Mouse (Mus musculus): ENCODE data around the gene Btbd2. TPM values are rescaled to one million over a fixed set of nuclear protein-coding genes. Genes with fewer than 3 reads are reported as not detected.

Btbd2 gene
- polyA plus RNA-seq, 1 experiment from 2014 or later: 75.0 TPM

GRCm38 (mm10) chr10:80620796-80621689, 35.8 kb downstream of the Btbd2 start:
- Histone ChIP-seq H3K9ac (replicated peaks; ENCODE audit: low read depth, low read length) (peak overlapping the region; percentile 57), H3K27ac (ENCODE audit: low read depth, low read length) (peak overlapping the region; percentile 95), H3K27me3 (ENCODE audit: control insufficient read depth, insufficient read depth, low read length) (no peaks in the 10 kb centered on the region), H3K4me3 (ENCODE audit: low read depth, low read length) (peak overlapping the region; percentile 80), H3K4me1 (ENCODE audit: control insufficient read depth, insufficient read depth, low read length) (peaks cover 29% of the 10 kb centered on the region), H3K9me3 (ENCODE audit: control insufficient read depth, low read length) (no peaks in the 10 kb centered on the region), H3K36me3 (ENCODE audit: control insufficient read depth, insufficient read depth, low read length) (peaks cover under 1% of the 10 kb centered on the region; the same call in 1 of the 2 replicates), H3K4me2 (ENCODE audit: low read depth, low read length) (peak overlapping the region; percentile 70)
- 51% methylated on average over 16 of the region's 16 CpGs for WGBS
- ATAC-seq (ENCODE audit: low read depth): no peak

DNA sequence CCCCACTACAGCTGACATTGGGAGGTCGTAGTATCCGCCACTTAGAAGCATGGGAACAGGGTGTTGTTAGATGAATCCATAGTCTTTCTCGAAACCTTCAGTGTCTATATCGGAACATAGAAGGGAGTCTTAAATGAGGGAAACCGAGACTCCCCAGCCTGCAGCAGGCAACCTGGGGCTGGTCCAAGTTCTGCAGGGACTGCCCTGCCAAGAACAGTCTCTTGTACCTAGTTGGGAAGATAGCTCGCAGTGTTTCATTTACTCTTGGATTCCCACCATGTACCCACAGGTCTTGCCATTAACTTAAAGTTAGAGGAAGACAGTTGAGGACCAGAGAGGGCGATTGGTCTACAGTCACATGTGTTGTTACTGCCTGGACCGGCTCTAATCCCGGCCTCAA, 36.5 kb downstream of the Btbd2 start:
- Histone ChIP-seq H3K9me3 (ENCODE audit: control insufficient read depth, low read length) (no peaks in the 10 kb centered on the region), H3K9ac (replicated peaks; ENCODE audit: low read depth, low read length) (no peak overlapping the region), H3K27ac (ENCODE audit: low read depth, low read length) (no peak overlapping the region), H3K27me3 (ENCODE audit: control insufficient read depth, insufficient read depth, low read length) (no peaks in the 10 kb centered on the region), H3K4me1 (ENCODE audit: control insufficient read depth, insufficient read depth, low read length) (peaks cover 29% of the 10 kb centered on the region), H3K4me3 (ENCODE audit: low read depth, low read length) (no peak overlapping the region), H3K36me3 (ENCODE audit: control insufficient read depth, insufficient read depth, low read length) (peaks cover 7% of the 10 kb centered on the region; the same call in 1 of the 2 replicates), H3K4me2 (ENCODE audit: low read depth, low read length) (no peak overlapping the region)
- WGBS: 84% methylated on average over 9 of the region's 9 CpGs
- no peak for ATAC-seq (ENCODE audit: low read depth)

DNA sequence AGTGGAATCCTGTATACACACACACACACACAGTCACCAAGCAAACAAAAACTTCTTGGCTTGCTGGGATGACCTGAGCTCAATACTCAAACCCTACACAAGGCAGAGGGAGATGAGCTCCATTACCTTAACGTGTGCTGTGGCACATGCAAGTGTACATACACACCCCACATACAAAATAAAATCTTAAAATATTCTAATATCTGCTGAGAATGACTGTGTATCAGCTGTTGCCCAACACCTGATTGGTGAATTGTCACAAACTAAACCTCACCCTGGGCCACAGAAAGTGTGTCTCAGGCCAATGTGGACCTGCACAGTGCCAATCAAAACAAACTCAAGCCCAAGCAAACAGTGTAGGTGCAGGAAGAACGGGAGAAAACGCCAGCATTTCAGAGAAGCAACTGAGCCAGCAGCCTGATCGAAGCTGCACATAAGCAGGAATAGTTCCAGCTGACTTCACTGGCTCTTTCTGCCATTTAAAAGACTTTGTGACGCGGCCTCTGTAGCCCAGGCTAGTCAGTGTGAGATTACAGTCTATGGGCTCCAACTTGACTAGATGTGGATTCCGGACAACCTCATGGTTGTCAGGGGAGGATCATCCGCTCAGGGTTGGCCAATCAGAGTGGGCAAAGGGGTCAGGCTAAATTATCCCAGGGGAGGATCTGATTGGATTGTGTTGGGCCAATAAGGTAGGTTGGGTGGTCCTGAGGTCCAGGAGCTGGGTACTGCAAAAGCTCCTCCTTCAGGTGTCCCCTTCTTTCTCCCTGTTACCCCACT, 37.2 kb downstream of the Btbd2 start:
- no peak overlapping the region for H3K9ac ChIP-seq (replicated peaks; ENCODE audit: low read depth, low read length)

GRCm38 (mm10) chr10:80618181-80618580, 38.7 kb downstream of the Btbd2 start:
- no peaks in the 10 kb centered on the region for H3K27me3 ChIP-seq (ENCODE audit: control insufficient read depth, insufficient read depth, low read length)
- WGBS: 81% methylated on average over 9 of the region's 9 CpGs
- no peak for ATAC-seq (ENCODE audit: low read depth)

More for the DNA sequence above, 37.2 kb downstream of the Btbd2 start:
- ATAC-seq (ENCODE audit: low read depth): no peak
- Histone ChIP-seq H3K9me3 (ENCODE audit: control insufficient read depth, low read length) (no peaks in the 10 kb centered on the region), H3K4me3 (ENCODE audit: low read depth, low read length) (no peak overlapping the region), H3K36me3 (ENCODE audit: control insufficient read depth, insufficient read depth, low read length) (peaks cover 14% of the 10 kb centered on the region), H3K4me2 (ENCODE audit: low read depth, low read length) (no peak overlapping the region), H3K27me3 (ENCODE audit: control insufficient read depth, insufficient read depth, low read length) (no peaks in the 10 kb centered on the region), H3K4me1 (ENCODE audit: control insufficient read depth, insufficient read depth, low read length) (peaks cover 23% of the 10 kb centered on the region), H3K27ac (ENCODE audit: low read depth, low read length) (no peak overlapping the region)
- WGBS: 37% methylated on average over 8 of the region's 8 CpGs

GRCm38 (mm10) chr10:80614351-80614750, 42.5 kb downstream of the Btbd2 start:
- Histone ChIP-seq H3K4me1 (ENCODE audit: control insufficient read depth, insufficient read depth, low read length) (no peaks in the 10 kb centered on the region), H3K36me3 (ENCODE audit: control insufficient read depth, insufficient read depth, low read length) (peaks cover 25% of the 10 kb centered on the region), H3K27ac (ENCODE audit: low read depth, low read length) (no peak overlapping the region), H3K4me2 (ENCODE audit: low read depth, low read length) (no peak overlapping the region), H3K4me3 (ENCODE audit: low read depth, low read length) (no peak overlapping the region), H3K9ac (replicated peaks; ENCODE audit: low read depth, low read length) (no peak overlapping the region), H3K9me3 (ENCODE audit: control insufficient read depth, low read length) (no peaks in the 10 kb centered on the region), H3K27me3 (ENCODE audit: control insufficient read depth, insufficient read depth, low read length) (no peaks in the 10 kb centered on the region)
- ATAC-seq (ENCODE audit: low read depth): no peak
- WGBS: 89% methylated on average over 6 of the region's 6 CpGs

More at GRCm38 (mm10) chr10:80618181-80618580, 38.7 kb downstream of the Btbd2 start:
- Histone ChIP-seq H3K36me3 (ENCODE audit: control insufficient read depth, insufficient read depth, low read length) (peaks cover 15% of the 10 kb centered on the region), H3K9me3 (ENCODE audit: control insufficient read depth, low read length) (no peaks in the 10 kb centered on the region), H3K4me2 (ENCODE audit: low read depth, low read length) (no peak overlapping the region), H3K27ac (ENCODE audit: low read depth, low read length) (no peak overlapping the region), H3K9ac (replicated peaks; ENCODE audit: low read depth, low read length) (no peak overlapping the region), H3K4me3 (ENCODE audit: low read depth, low read length) (no peak overlapping the region), H3K4me1 (ENCODE audit: control insufficient read depth, insufficient read depth, low read length) (peaks cover 8% of the 10 kb centered on the region)

- H3K4me2 ChIP-seq (ENCODE audit: low read depth, low read length): no peak overlapping the region
- ATAC-seq (ENCODE audit: low read depth): no peak
- H3K27me3 ChIP-seq (ENCODE audit: control insufficient read depth, insufficient read depth, low read length): no peaks in the 10 kb centered on the region
- H3K9ac ChIP-seq (replicated peaks; ENCODE audit: low read depth, low read length): no peak overlapping the region
- no peaks in the 10 kb centered on the region for H3K9me3 ChIP-seq (ENCODE audit: control insufficient read depth, low read length)
- peaks cover 30% of the 10 kb centered on the region for H3K36me3 ChIP-seq (ENCODE audit: control insufficient read depth, insufficient read depth, low read length)
- H3K4me3 ChIP-seq (ENCODE audit: low read depth, low read length): no peak overlapping the region
- no peaks in the 10 kb centered on the region for H3K4me1 ChIP-seq (ENCODE audit: control insufficient read depth, insufficient read depth, low read length)
- H3K27ac ChIP-seq (ENCODE audit: low read depth, low read length): no peak overlapping the region
- 85% methylated on average over 3 of the region's 3 CpGs for WGBS
These were observed 43.0 kb downstream of the Btbd2 start for GRCm38 (mm10) chr10:80613821-80614220.

GRCm38 (mm10) chr10:80611905-80612304, 45.0 kb downstream of the Btbd2 start:
- Histone ChIP-seq H3K4me2 (ENCODE audit: low read depth, low read length) (no peak overlapping the region), H3K27me3 (ENCODE audit: control insufficient read depth, insufficient read depth, low read length) (no peaks in the 10 kb centered on the region), H3K9ac (replicated peaks; ENCODE audit: low read depth, low read length) (no peak overlapping the region), H3K4me1 (ENCODE audit: control insufficient read depth, insufficient read depth, low read length) (no peaks in the 10 kb centered on the region), H3K4me3 (ENCODE audit: low read depth, low read length) (no peak overlapping the region), H3K9me3 (ENCODE audit: control insufficient read depth, low read length) (no peaks in the 10 kb centered on the region), H3K27ac (ENCODE audit: low read depth, low read length) (no peak overlapping the region), H3K36me3 (ENCODE audit: control insufficient read depth, insufficient read depth, low read length) (peaks cover 43% of the 10 kb centered on the region)
- 93% methylated on average over 3 of the region's 3 CpGs for WGBS
- no peak for ATAC-seq (ENCODE audit: low read depth)

GRCm38 (mm10) chr10:80611024-80611423, 45.8 kb downstream of the Btbd2 start:
- H3K4me3 ChIP-seq (ENCODE audit: low read depth, low read length): no peak overlapping the region
- no peak overlapping the region for H3K27ac ChIP-seq (ENCODE audit: low read depth, low read length)
- H3K27me3 ChIP-seq (ENCODE audit: control insufficient read depth, insufficient read depth, low read length): no peaks in the 10 kb centered on the region
- 72% methylated on average over 4 of the region's 4 CpGs for WGBS
- H3K4me2 ChIP-seq (ENCODE audit: low read depth, low read length): no peak overlapping the region
- H3K9me3 ChIP-seq (ENCODE audit: control insufficient read depth, low read length): no peaks in the 10 kb centered on the region
- H3K36me3 ChIP-seq (ENCODE audit: control insufficient read depth, insufficient read depth, low read length): peaks cover 43% of the 10 kb centered on the region
- ATAC-seq (ENCODE audit: low read depth): no peak
- H3K9ac ChIP-seq (replicated peaks; ENCODE audit: low read depth, low read length): no peak overlapping the region
- H3K4me1 ChIP-seq (ENCODE audit: control insufficient read depth, insufficient read depth, low read length): no peaks in the 10 kb centered on the region
